Mouse (Mus musculus) liver, embryonic 14.5 days (tissue): ENCODE results near the gene Fbf1. TPM values are rescaled to one million over a fixed set of nuclear protein-coding genes. Genes with fewer than 3 reads are reported as not detected.

ENCODE experiments used
- ATAC-seq: fragments of 200-750 bp; cut with Nextera tagmentation; 2 replicates; pipeline ENCODE4 v1.8.0; 2017; ENCODE audit warnings: moderate number of reproducible peaks, mild to moderate bottlenecking, moderate library complexity; ENCODE audit not compliant: insufficient read depth
- DNase-seq, 3 experiments: peaks; one replicate each; pipeline ENCODE4 v3.0.0-alpha.2; 2012 to 2013; ENCODE audit warnings: low read depth in 3 of 3, low spot score in 3 of 3
- H3K27ac ChIP-seq: fragments of 300-500 bp; sonication (generic); 2 replicates; pipeline ENCODE4 v1.5.1; 2014; ENCODE audit warnings: moderate library complexity, mild to moderate bottlenecking, control low read depth, inconsistent platforms
- H3K27me3 ChIP-seq: fragments of 300-500 bp; sonication (generic); 2 replicates; pipeline ENCODE4 v1.6.1; 2014; ENCODE audit warnings: mild to moderate bottlenecking, low read length, moderate library complexity; ENCODE audit not compliant: control insufficient read depth, insufficient read depth
- H3K36me3 ChIP-seq: fragments of 300-500 bp; sonication (generic); replicated peaks from 2 replicates; pipeline ENCODE4 v1.6.1; 2014; ENCODE audit warnings: low read depth; ENCODE audit not compliant: control insufficient read depth, insufficient read depth
- H3K4me1 ChIP-seq, 2 experiments: fragments of 200-500 bp in 1 of 2; fragments of 300-500 bp in 1 of 2; sonication (generic) in 1 of 2; replicated peaks; 2 replicates each; pipeline ENCODE4 v1.6.1; 2012 to 2014; ENCODE audit warnings: antibody characterized with exemption in 1 of 2, inconsistent platforms in 1 of 2, low read length in 1 of 2; ENCODE audit not compliant: control insufficient read depth in 2 of 2, insufficient read depth in 2 of 2
- H3K4me2 ChIP-seq: fragments of 300-500 bp; sonication (generic); 2 replicates; pipeline ENCODE4 v1.6.1; 2014; ENCODE audit warnings: low read depth, mild to moderate bottlenecking, control low read depth, moderate library complexity
- H3K4me3 ChIP-seq, 2 experiments: fragments of 200-500 bp in 1 of 2; fragments of 300-500 bp in 1 of 2; sonication (generic) in 1 of 2; 2 replicates each; pipeline ENCODE4 v1.5.1; 2012 to 2014; ENCODE audit warnings: low read depth in 2 of 2, low read length in 2 of 2, mild to moderate bottlenecking in 2 of 2, control low read depth in 1 of 2, inconsistent platforms in 1 of 2, moderate library complexity in 1 of 2; ENCODE audit not compliant: insufficient read depth in 1 of 2
- H3K9ac ChIP-seq: fragments of 300-500 bp; sonication (generic); replicated peaks from 2 replicates; pipeline ENCODE4 v1.6.1; 2014; ENCODE audit warnings: mild to moderate bottlenecking, control low read depth, moderate library complexity
- H3K9me3 ChIP-seq: fragments of 300-500 bp; sonication (generic); 2 replicates; pipeline ENCODE4 v1.6.1; 2016; ENCODE audit warnings: low read length, mixed read lengths; ENCODE audit not compliant: control insufficient read depth
- CTCF ChIP-seq: IDR thresholded peaks from 2 replicates; pipeline ENCODE4 v1.5.1; 2016; ENCODE audit warnings: antibody characterized with exemption, low read depth, control low read depth
- EP300 ChIP-seq: IDR thresholded peaks from 2 replicates; pipeline ENCODE4 v1.6.1; 2016; ENCODE audit warnings: antibody characterized with exemption, low read depth
- WGBS: fragments of 180-500 bp; shearing (Covaris S2); extraction: QIAGEN DNeasy Blood & Tissue Kit; methylation state at CpG from one replicate; pipeline ENCODE4 v1.1.7; 2014; ENCODE audit not compliant: insufficient replicate concordance; 5-methylcytosine and 5-hydroxymethylcytosine counted together
- polyA plus RNA-seq, 2 experiments: library from polyadenylated mRNA; depleted of rRNA in 1 of 2; stranded (reverse) in 1 of 2; unstranded in 1 of 2; fragments of >200 nt; fragmentation: Nextera tagmentation in 1 of 2; extraction: Ambion mirVana in 1 of 2; gene quantifications; 2 replicates each; pipeline versions ENCODE4 v1.2.1 to v1.2.3; 2012 to 2014

Fbf1 gene
- polyA plus RNA-seq, 2 experiments: 3.5 to 8.7 TPM

GRCm38 (mm10) chr11:116138468-116139138 is 29.4 kb downstream of the Fbf1 start, which contains the start of gene Mrpl38:
Gene Mrpl38, minus strand, starts transcription at chr11:116138868.
- ATAC-seq: peak; percentile 90
- H3K4me2 ChIP-seq: peak within 1 kb of the TSS; percentile 82
- no peaks in the 10 kb centered on the region for H3K36me3 ChIP-seq
- peak; percentile 96 to 97 (median 97) for DNase-seq
- peak within 1 kb of the TSS; percentile 82 for H3K9ac ChIP-seq
- peak within 1 kb of the TSS; percentile 82 to 86 for H3K4me3 ChIP-seq
- H3K4me1 ChIP-seq: peaks cover 30% of the 10 kb centered on the region in 2 experiments
- no peaks in the 10 kb centered on the region for H3K9me3 ChIP-seq
- H3K27ac ChIP-seq: peak within 1 kb of the TSS; percentile 52
- under 1% methylated on average over 60 of the region's 60 CpGs for WGBS
- TF ChIP-seq EP300 (no peak), CTCF (peak; percentile 93)
- no peaks in the 10 kb centered on the region for H3K27me3 ChIP-seq

DNA sequence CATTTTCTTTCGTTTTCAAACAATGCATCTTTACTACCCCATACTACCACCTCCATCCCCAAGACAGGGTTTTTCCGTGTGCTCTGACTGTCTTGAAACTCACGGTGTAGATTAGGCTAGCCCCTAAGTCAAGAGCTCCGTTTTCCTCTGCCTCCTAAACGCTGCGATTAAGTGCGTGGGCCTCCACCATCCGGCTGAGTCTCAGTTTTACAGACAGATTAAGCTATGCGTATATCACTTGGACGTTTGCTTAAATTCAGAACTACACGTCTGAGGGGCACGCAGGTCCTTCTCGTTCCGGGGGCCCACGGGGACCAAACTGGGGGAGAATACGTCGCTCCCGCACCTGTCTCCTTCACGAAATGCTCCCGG is 29.9 kb downstream of the Fbf1 start:
- peak overlapping the region; percentile 45 for H3K27ac ChIP-seq
- ATAC-seq (peak; percentile 1; the same call in 1 of the 2 replicates), DNase-seq (no peak)
- no peak for TF ChIP-seq CTCF
- H3K4me3 ChIP-seq: peak overlapping the region; percentile 82 to 86
- no peaks in the 10 kb centered on the region for H3K9me3 ChIP-seq
- WGBS: under 1% methylated on average over 20 of the region's 20 CpGs
- H3K36me3 ChIP-seq: no peaks in the 10 kb centered on the region
- peak overlapping the region; percentile 82 for H3K9ac ChIP-seq
- peaks cover 25% of the 10 kb centered on the region in 2 experiments for H3K4me1 ChIP-seq
- no peaks in the 10 kb centered on the region for H3K27me3 ChIP-seq
- H3K4me2 ChIP-seq: peak overlapping the region; percentile 82

- Histone ChIP-seq H3K4me2 (no peak overlapping the region), H3K36me3 (no peaks in the 10 kb centered on the region), H3K9ac (no peak overlapping the region), H3K27ac (no peak overlapping the region), H3K4me1 (peaks cover 7 to 13% of the 10 kb centered on the region in 2 experiments; a peak in 3 of 4 replicates), H3K4me3 (no peak overlapping the region), H3K27me3 (no peaks in the 10 kb centered on the region), H3K9me3 (no peaks in the 10 kb centered on the region)
- DNase-seq (no peak), ATAC-seq (no peak)
- 79% methylated on average over 10 of the region's 10 CpGs for WGBS
- no peak for TF ChIP-seq EP300
- no peak for TF ChIP-seq CTCF
Measured at GRCm38 (mm10) chr11:116134171-116134570, 33.8 kb downstream of the Fbf1 start.

GRCm38 (mm10) chr11:116133497-116133896 is 34.5 kb downstream of the Fbf1 start:
- ATAC-seq (no peak), DNase-seq (no peak)
- Histone ChIP-seq H3K27me3 (no peaks in the 10 kb centered on the region), H3K4me2 (no peak overlapping the region), H3K9ac (no peak overlapping the region), H3K4me1 (peaks cover 5 to 10% of the 10 kb centered on the region in 2 experiments; a peak in 2 of 4 replicates), H3K4me3 (no peak overlapping the region), H3K27ac (no peak overlapping the region), H3K36me3 (no peaks in the 10 kb centered on the region), H3K9me3 (no peaks in the 10 kb centered on the region)
- no peak for TF ChIP-seq CTCF
- TF ChIP-seq EP300: no peak
- WGBS: 63% methylated on average over 5 of the region's 5 CpGs

- Histone ChIP-seq H3K9ac (no peak overlapping the region), H3K4me2 (no peak overlapping the region), H3K4me1 (peaks cover under 1 to 8% of the 10 kb centered on the region in 2 experiments; a peak in 2 of 4 replicates), H3K36me3 (no peaks in the 10 kb centered on the region), H3K27ac (no peak overlapping the region), H3K27me3 (no peaks in the 10 kb centered on the region), H3K9me3 (no peaks in the 10 kb centered on the region), H3K4me3 (no peak overlapping the region)
- DNase-seq (no peak), ATAC-seq (no peak)
- TF ChIP-seq CTCF: peak; percentile 60
- no peak for TF ChIP-seq EP300
- 77% methylated on average over 16 of the region's 16 CpGs for WGBS
Measured at GRCm38 (mm10) chr11:116132366-116133333, 35.3 kb downstream of the Fbf1 start.
